Mouse (Mus musculus): ENCODE measurements around the gene Il11ra2.
"Not testable (repeated sequence)": the region's sequence is repeated elsewhere in the genome, so short reads cannot be mapped to it uniquely, and the experiment has no call there.

Il11ra2 gene

GRCm38 (mm10) chr4:42661793-42662192 lies at the start of gene Il11ra2:
Il11ra2 (minus strand) TSS chr4:42661893.
- not testable (repeated sequence) for DNase-seq (ENCODE audit: low spot score)

GRCm38 (mm10) chr4:42682183-42682524 lies 20.5 kb upstream of the Il11ra2 start:
- DNase-seq (ENCODE audit: low spot score): not testable (repeated sequence)

GRCm38 (mm10) chr4:42681473-42682182 lies 19.9 kb upstream of the Il11ra2 start:
- DNase-seq (ENCODE audit: low spot score): not testable (repeated sequence)

GRCm38 (mm10) chr4:42680374-42681356 lies 19.0 kb upstream of the Il11ra2 start:
- not testable (repeated sequence) for DNase-seq (ENCODE audit: low spot score)

GRCm38 (mm10) chr4:42679365-42679764 lies 17.7 kb upstream of the Il11ra2 start:
- DNase-seq (ENCODE audit: low spot score): not testable (repeated sequence)

GRCm38 (mm10) chr4:42675415-42675814 lies 13.7 kb upstream of the Il11ra2 start:
- not testable (repeated sequence) for DNase-seq (ENCODE audit: low spot score)

- DNase-seq (ENCODE audit: low spot score): not testable (repeated sequence)
These were observed 6.7 kb downstream of the Il11ra2 start, which contains the start of gene Ccl27b for GRCm38 (mm10) chr4:42654951-42655350. Ccl27b (plus strand) TSS chr4:42655251.

- not testable (repeated sequence) for DNase-seq (ENCODE audit: low spot score)
These were observed 32.3 kb downstream of the Il11ra2 start, which contains the start of gene Gm2564 for GRCm38 (mm10) chr4:42629419-42629818. Gm2564 (plus strand) TSS chr4:42629719.

GRCm38 (mm10) chr4:42611895-42612294 lies 49.8 kb downstream of the Il11ra2 start, which contains the start of gene Gm10591:
Gm10591 (plus strand) TSS chr4:42612195.
- not testable (repeated sequence) for DNase-seq (ENCODE audit: low spot score)

Data from ovary, postnatal 36 days (tissue).